Mouse (Mus musculus): ENCODE measurements at regions not wholly inside any gene's neighbourhood (a gene's known extent, or its start where the extent isn't known, plus 50 kb on each side); places are given as distances from the start of the nearest gene placed in this dataset.
A peak's percentile ranks its signal among the peaks of the same experiment; 100 is the strongest.

GRCm38 (mm10) chr9:47909051-47909450 lies 252.8 kb upstream of the Nxpe4 start:
- DNase-seq (ENCODE audit: low read depth, low spot score), result no peak

GRCm38 (mm10) chr9:47910501-47910906 lies 251.3 kb upstream of the Nxpe4 start:
- no peak for DNase-seq (ENCODE audit: low read depth, low spot score)

GRCm38 (mm10) chr9:47912823-47913222 lies 249.0 kb upstream of the Nxpe4 start:
- DNase-seq (ENCODE audit: low read depth, low spot score), result no peak

- peak; percentile 72 for DNase-seq (ENCODE audit: low read depth, low spot score)
Observed at GRCm38 (mm10) chr9:47935299-47935698, 226.5 kb upstream of the Nxpe4 start.

GRCm38 (mm10) chr9:47935957-47936457 lies 225.8 kb upstream of the Nxpe4 start:
- no peak for DNase-seq (ENCODE audit: low read depth, low spot score)

- DNase-seq (ENCODE audit: low read depth, low spot score), result no peak
Observed at GRCm38 (mm10) chr9:47938941-47939710, 222.7 kb upstream of the Nxpe4 start.

GRCm38 (mm10) chr9:47942761-47943583 lies 218.9 kb upstream of the Nxpe4 start:
- no peak for DNase-seq (ENCODE audit: low read depth, low spot score)

GRCm38 (mm10) chr9:47946226-47946625 lies 215.6 kb upstream of the Nxpe4 start:
- DNase-seq (ENCODE audit: low read depth, low spot score), result no peak

- DNase-seq (ENCODE audit: low read depth, low spot score), result no peak
Observed at GRCm38 (mm10) chr9:47957881-47958280, 203.9 kb upstream of the Nxpe4 start.

GRCm38 (mm10) chr9:47958861-47959260 lies 203.0 kb upstream of the Nxpe4 start:
- DNase-seq (ENCODE audit: low read depth, low spot score), result no peak

GRCm38 (mm10) chr9:47961176-47961575 lies 200.6 kb upstream of the Nxpe4 start:
- DNase-seq (ENCODE audit: low read depth, low spot score), result no peak

GRCm38 (mm10) chr9:47962161-47962560 lies 199.7 kb upstream of the Nxpe4 start:
- DNase-seq (ENCODE audit: low read depth, low spot score), result no peak

GRCm38 (mm10) chr9:47962589-47962988 lies 199.2 kb upstream of the Nxpe4 start:
- DNase-seq (ENCODE audit: low read depth, low spot score), result no peak

- DNase-seq (ENCODE audit: low read depth, low spot score), result no peak
Observed at GRCm38 (mm10) chr9:47973130-47973529, 188.7 kb upstream of the Nxpe4 start.

- DNase-seq (ENCODE audit: low read depth, low spot score), result no peak
Observed at GRCm38 (mm10) chr9:47985356-47986111, 176.3 kb upstream of the Nxpe4 start.

GRCm38 (mm10) chr9:47987266-47987665 lies 174.6 kb upstream of the Nxpe4 start:
- DNase-seq (ENCODE audit: low read depth, low spot score), result no peak

GRCm38 (mm10) chr9:47994671-47995070 lies 167.2 kb upstream of the Nxpe4 start:
- DNase-seq (ENCODE audit: low read depth, low spot score), result no peak

- no peak for DNase-seq (ENCODE audit: low read depth, low spot score)
Observed at GRCm38 (mm10) chr9:47999632-48000031, 162.2 kb upstream of the Nxpe4 start.

GRCm38 (mm10) chr9:48029021-48029420 lies 132.8 kb upstream of the Nxpe4 start:
- no peak for DNase-seq (ENCODE audit: low read depth, low spot score)

- no peak for DNase-seq (ENCODE audit: low read depth, low spot score)
Observed at GRCm38 (mm10) chr9:48030839-48031238, 131.0 kb upstream of the Nxpe4 start.

- DNase-seq (ENCODE audit: low read depth, low spot score), result no peak
Observed at GRCm38 (mm10) chr9:48035959-48036358, 125.9 kb upstream of the Nxpe4 start.

GRCm38 (mm10) chr9:48044826-48045225 lies 117.0 kb upstream of the Nxpe4 start:
- no peak for DNase-seq (ENCODE audit: low read depth, low spot score)

Measured in ES-CJ7 (cell line).